Mouse (Mus musculus) CH12.LX (cell line): ENCODE measurements at regions not wholly inside any gene's neighbourhood (a gene's known extent, or its start where the extent isn't known, plus 50 kb on each side); places are given as distances from the start of the nearest gene placed in this dataset.

Source experiments
- DNase-seq: peaks from one replicate; pipeline ENCODE4 v3.0.0-alpha.2; 2013; ENCODE audit errors: extremely low read depth
- H3K27ac ChIP-seq: 2 replicates; pipeline ENCODE4 v1.5.1; 2012; ENCODE audit warnings: low read depth, mild to moderate bottlenecking, control low read depth, moderate library complexity; ENCODE audit not compliant: insufficient read depth
- H3K27me3 ChIP-seq: replicated peaks from 2 replicates; pipeline ENCODE3; 2012; ENCODE audit warnings: inconsistent platforms
- H3K36me3 ChIP-seq, 2 experiments: replicated peaks in 1 of 2; 2 replicates each; pipeline versions ENCODE3 to v1.6.1; 2012; ENCODE audit warnings: inconsistent platforms in 1 of 2, low read length in 1 of 2, mild to moderate bottlenecking in 1 of 2, mixed read lengths in 1 of 2, moderate library complexity in 1 of 2; ENCODE audit not compliant: control insufficient read depth in 1 of 2, insufficient read depth in 1 of 2
- H3K4me1 ChIP-seq, 2 experiments: 2 replicates each; pipeline ENCODE4 v1.6.1; 2012; ENCODE audit warnings: inconsistent platforms in 1 of 2, moderate library complexity in 1 of 2; ENCODE audit not compliant: insufficient read depth in 2 of 2, control insufficient read depth in 1 of 2
- H3K4me2 ChIP-seq: 2 replicates; pipeline ENCODE4 v1.6.1; 2012; ENCODE audit warnings: low read depth, mild to moderate bottlenecking, control low read depth; ENCODE audit not compliant: poor library complexity, insufficient read depth, severe bottlenecking
- H3K4me3 ChIP-seq, 3 experiments: fragments of 150-350 bp in 1 of 3; sonication (generic) in 1 of 3; replicated peaks in 1 of 3; 2 replicates each; pipeline versions ENCODE3 to v1.5.1; 2011 to 2012; ENCODE audit warnings: low read depth in 2 of 3, low read length in 2 of 3, mild to moderate bottlenecking in 2 of 3, moderate library complexity in 2 of 3, control low read depth in 1 of 3, improper control_type of control experiment in 1 of 3, inconsistent platforms in 1 of 3, mixed read lengths in 1 of 3; ENCODE audit not compliant: poor library complexity in 1 of 3
- H3K79me2 ChIP-seq: replicated peaks from 2 replicates; pipeline ENCODE4 v1.6.1; 2012; ENCODE audit warnings: mild to moderate bottlenecking, moderate library complexity; ENCODE audit not compliant: control insufficient read depth, poor library complexity, insufficient read depth, severe bottlenecking; ENCODE audit errors: extremely low read depth
- H3K9ac ChIP-seq: 2 replicates; pipeline ENCODE4 v1.6.1; 2012; ENCODE audit warnings: low read depth, mild to moderate bottlenecking, control low read depth, moderate library complexity; ENCODE audit not compliant: insufficient read depth
- H3K9me3 ChIP-seq: replicated peaks from 2 replicates; pipeline ENCODE3; 2012; ENCODE audit warnings: low read length, inconsistent platforms, mixed read lengths
- BHLHE40 ChIP-seq: IDR thresholded peaks from 2 replicates; pipeline ENCODE4 v1.6.1; 2011; ENCODE audit warnings: mild to moderate bottlenecking, low read depth, low read length, improper control_type of control experiment
- CHD2 ChIP-seq: IDR thresholded peaks from 2 replicates; pipeline ENCODE4 v1.6.1; 2011; ENCODE audit warnings: low read length, improper control_type of control experiment
- CTCF ChIP-seq, 2 experiments: IDR thresholded peaks in 1 of 2; conservative IDR thresholded peaks in 1 of 2; 2 replicates each; pipeline ENCODE4 v1.5.1; 2011 to 2012; ENCODE audit warnings: low read depth in 2 of 2, low read length in 2 of 2, improper control_type of control experiment in 1 of 2, inconsistent platforms in 1 of 2, mild to moderate bottlenecking in 1 of 2, moderate library complexity in 1 of 2
- E2F4 ChIP-seq: IDR thresholded peaks from 2 replicates; pipeline ENCODE4 v1.6.1; 2011; ENCODE audit warnings: low read depth, low read length, improper control_type of control experiment; ENCODE audit not compliant: insufficient replicate concordance
- ETS1 ChIP-seq: conservative IDR thresholded peaks from 2 replicates; pipeline ENCODE4 v1.6.1; 2012; ENCODE audit warnings: low read depth, mild to moderate bottlenecking, inconsistent platforms, low read length, improper control_type of control experiment, moderate library complexity
- IRF4 ChIP-seq: IDR thresholded peaks from 2 replicates; pipeline ENCODE4 v1.6.1; 2014; ENCODE audit warnings: low read depth, mild to moderate bottlenecking, inconsistent platforms, low read length, improper control_type of control experiment
- JUN ChIP-seq: IDR thresholded peaks from 2 replicates; pipeline ENCODE4 v1.6.1; 2011; ENCODE audit warnings: low read depth, mild to moderate bottlenecking, low read length, improper control_type of control experiment, moderate library complexity; ENCODE audit not compliant: insufficient read depth
- JUND ChIP-seq: conservative IDR thresholded peaks from 2 replicates; pipeline ENCODE4 v1.6.1; 2011; ENCODE audit warnings: low read depth, low read length, improper control_type of control experiment
- KAT2A ChIP-seq: IDR thresholded peaks from 2 replicates; pipeline ENCODE4 v1.6.1; 2012; ENCODE audit warnings: low read length, improper control_type of control experiment, inconsistent platforms; ENCODE audit not compliant: insufficient replicate concordance
- MAZ ChIP-seq: IDR thresholded peaks from 2 replicates; pipeline ENCODE4 v1.6.1; 2012; ENCODE audit warnings: low read depth, mild to moderate bottlenecking, inconsistent platforms, low read length, improper control_type of control experiment, moderate library complexity
- MEF2A ChIP-seq: IDR thresholded peaks from 2 replicates; pipeline ENCODE4 v1.6.1; 2014; ENCODE audit warnings: low read depth, mild to moderate bottlenecking, inconsistent platforms, low read length, improper control_type of control experiment, borderline replicate concordance
- NELFE ChIP-seq: IDR thresholded peaks from 2 replicates; pipeline ENCODE4 v1.6.1; 2011; ENCODE audit warnings: low read depth, low read length, improper control_type of control experiment
- PAX5 ChIP-seq: IDR thresholded peaks from 2 replicates; pipeline ENCODE4 v1.6.1; 2012; ENCODE audit warnings: low read length, inconsistent platforms, mixed read lengths
- RCOR1 ChIP-seq: conservative IDR thresholded peaks from 2 replicates; pipeline ENCODE4 v1.6.1; 2012; ENCODE audit warnings: low read depth, mild to moderate bottlenecking, inconsistent platforms, low read length, improper control_type of control experiment
- SIN3A ChIP-seq: IDR thresholded peaks from 2 replicates; pipeline ENCODE4 v1.6.1; 2012; ENCODE audit warnings: low read length, improper control_type of control experiment, inconsistent platforms
- TBP ChIP-seq: conservative IDR thresholded peaks from 2 replicates; pipeline ENCODE4 v1.6.1; 2011; ENCODE audit warnings: low read depth, low read length, improper control_type of control experiment
- TCF12 ChIP-seq: IDR thresholded peaks from 2 replicates; pipeline ENCODE4 v1.6.1; 2014; ENCODE audit warnings: low read depth, mild to moderate bottlenecking, inconsistent platforms, low read length, improper control_type of control experiment
- UBTF ChIP-seq: IDR thresholded peaks from 2 replicates; pipeline ENCODE4 v1.6.1; 2012; ENCODE audit warnings: low read depth, mild to moderate bottlenecking, inconsistent platforms, low read length, improper control_type of control experiment, moderate library complexity
- USF1 ChIP-seq: IDR thresholded peaks from 2 replicates; pipeline ENCODE4 v1.6.1; 2014; ENCODE audit warnings: low read depth, mild to moderate bottlenecking, inconsistent platforms, low read length, improper control_type of control experiment
- USF2 ChIP-seq: conservative IDR thresholded peaks from 2 replicates; pipeline ENCODE4 v1.6.1; 2011; ENCODE audit warnings: low read depth, low read length, improper control_type of control experiment
- ZMIZ1 ChIP-seq: IDR thresholded peaks from 2 replicates; pipeline ENCODE4 v1.6.1; 2012; ENCODE audit warnings: low read depth, mild to moderate bottlenecking, inconsistent platforms, low read length, improper control_type of control experiment
- ZNF384 ChIP-seq: IDR thresholded peaks from 2 replicates; pipeline ENCODE4 v1.6.1; 2012; ENCODE audit warnings: low read depth, low read length, improper control_type of control experiment, inconsistent platforms
- dilution Hi-C: fragments of 300-500 bp; cut with MboI; formaldehyde crosslinking; loops from 2 replicates; pipeline ENCODE4 v1.14.3; 2020; ENCODE audit warnings: low sequenced_read_pairs; ENCODE audit not compliant: extremely low pct_unique_long_range_greater_than_20kb, extremely low pct_ligation_motif_present
- in situ Hi-C: fragments of 300-500 bp; cut with MboI; formaldehyde crosslinking; loops from 3 replicates; pipeline ENCODE4 v1.14.3; 2019; ENCODE audit warnings: low sequenced_read_pairs, low pct_ligation_motif_present, low pct_unique_long_range_greater_than_20kb, mixed read lengths

- dilution Hi-C loops (no loop called here), in situ Hi-C loops (loop anchor here (25.0 kb wide), 1 partner anchor 560 kb away; no protein-coding TSS in a partner anchor)
- peaks cover 4 to 25% of the 10 kb centered on the region in 2 experiments; a peak in 3 of 4 replicates for H3K4me1 ChIP-seq
Measured at GRCm38 (mm10) chr17:85876853-85877252, 188.8 kb upstream of the Six2 start.

GRCm38 (mm10) chr17:85873853-85874586, 185.9 kb upstream of the Six2 start:
- in situ Hi-C loops (no loop called here), dilution Hi-C loops (no loop called here)
- DNase-seq: no peak

More at GRCm38 (mm10) chr17:85876853-85877252, 188.8 kb upstream of the Six2 start:
- H3K9ac ChIP-seq: no peak overlapping the region
- H3K27ac ChIP-seq: no peak overlapping the region
- H3K9me3 ChIP-seq: no peaks in the 10 kb centered on the region
- no peaks in the 10 kb centered on the region for H3K79me2 ChIP-seq
- H3K27me3 ChIP-seq: no peaks in the 10 kb centered on the region
- H3K4me2 ChIP-seq: no peak overlapping the region
- H3K36me3 ChIP-seq: no peaks in the 10 kb centered on the region
- H3K4me3 ChIP-seq: no peak overlapping the region
- TF ChIP-seq ZNF384 (no peak), TBP (no peak), JUN (no peak), CHD2 (no peak), NELFE (no peak), MAZ (no peak), USF2 (no peak), E2F4 (no peak), JUND (no peak), UBTF (no peak), USF1 (no peak), RCOR1 (no peak), ETS1 (no peak), PAX5 (no peak)
- DNase-seq: no peak

More at GRCm38 (mm10) chr17:85873853-85874586, 185.9 kb upstream of the Six2 start:
- no peak overlapping the region for H3K27ac ChIP-seq
- no peak for TF ChIP-seq SIN3A
- TF ChIP-seq ZNF384: no peak
- no peak for TF ChIP-seq MEF2A
- TF ChIP-seq TCF12: no peak
- no peak for TF ChIP-seq BHLHE40
- TF ChIP-seq JUN: no peak
- TF ChIP-seq RCOR1: no peak
- no peak for TF ChIP-seq UBTF
- TF ChIP-seq ZMIZ1: no peak
- no peak for TF ChIP-seq IRF4
- no peak for TF ChIP-seq E2F4
- TF ChIP-seq NELFE: no peak
- TF ChIP-seq TBP: no peak
- TF ChIP-seq CTCF (conservative IDR thresholded peaks at IDR 0.05 in 1 of 2, IDR thresholded peaks at IDR 0.05 in 1 of 2; ENCODE audit: low read depth in 2 of 2, low read length in 2 of 2): no peak
- TF ChIP-seq KAT2A: no peak
- no peak for TF ChIP-seq ETS1
- no peak overlapping the region for H3K9ac ChIP-seq
- H3K79me2 ChIP-seq: no peaks in the 10 kb centered on the region
- H3K9me3 ChIP-seq: no peaks in the 10 kb centered on the region
- H3K27me3 ChIP-seq: no peaks in the 10 kb centered on the region
- no peak overlapping the region for H3K4me2 ChIP-seq
- no peaks in the 10 kb centered on the region for H3K36me3 ChIP-seq
- H3K4me3 ChIP-seq: no peak overlapping the region
- peaks cover 8 to 15% of the 10 kb centered on the region in 2 experiments; a peak in 3 of 4 replicates for H3K4me1 ChIP-seq
